Mouse (Mus musculus) cerebellum, adult 11-12 months (tissue): ENCODE measurements around the gene Vstm4.
A peak's percentile ranks its signal among the peaks of the same experiment; 100 is the strongest.

Source experiments
- DNase-seq: peaks from one replicate; pipeline ENCODE4 v3.0.0; 2022

Vstm4 gene

GRCm38 (mm10) chr14:32856681-32857328, at the start of gene Vstm4:
Gene Vstm4 (plus strand): TSS chr14:32856756.
- DNase-seq, result peak; percentile 16

GRCm38 (mm10) chr14:32810111-32810510, 46.4 kb upstream of the Vstm4 start:
- DNase-seq, result no peak

GRCm38 (mm10) chr14:32812429-32812828, 44.1 kb upstream of the Vstm4 start:
- DNase-seq, result no peak

- DNase-seq, result no peak
Observed at GRCm38 (mm10) chr14:32814961-32815360, 41.6 kb upstream of the Vstm4 start.

GRCm38 (mm10) chr14:32816533-32816932, 40.0 kb upstream of the Vstm4 start:
- no peak for DNase-seq

- no peak for DNase-seq
Observed at GRCm38 (mm10) chr14:32817258-32817657, 39.3 kb upstream of the Vstm4 start.

- DNase-seq, result no peak
Observed at GRCm38 (mm10) chr14:32819297-32819696, 37.3 kb upstream of the Vstm4 start.

GRCm38 (mm10) chr14:32822812-32823211, 33.7 kb upstream of the Vstm4 start:
- no peak for DNase-seq

GRCm38 (mm10) chr14:32823861-32824260, 32.7 kb upstream of the Vstm4 start:
- no peak for DNase-seq

- DNase-seq, result no peak
Observed at GRCm38 (mm10) chr14:32824267-32825150, 32.0 kb upstream of the Vstm4 start.

- DNase-seq, result no peak
Observed at GRCm38 (mm10) chr14:32825426-32826032, 31.0 kb upstream of the Vstm4 start.

GRCm38 (mm10) chr14:32827165-32827564, 29.4 kb upstream of the Vstm4 start:
- no peak for DNase-seq

GRCm38 (mm10) chr14:32827994-32828650, 28.4 kb upstream of the Vstm4 start:
- DNase-seq, result no peak

GRCm38 (mm10) chr14:32833847-32834246, 22.7 kb upstream of the Vstm4 start, which contains the start of gene Fam170b:
Gene Fam170b (plus strand): TSS chr14:32833962.
- no peak for DNase-seq

GRCm38 (mm10) chr14:32835181-32835580, 21.4 kb upstream of the Vstm4 start:
- DNase-seq, result no peak

GRCm38 (mm10) chr14:32835596-32835995, 21.0 kb upstream of the Vstm4 start:
- no peak for DNase-seq

GRCm38 (mm10) chr14:32836191-32836590, 20.4 kb upstream of the Vstm4 start:
- DNase-seq, result no peak

- no peak for DNase-seq
Observed at GRCm38 (mm10) chr14:32842052-32842451, 14.5 kb upstream of the Vstm4 start.

GRCm38 (mm10) chr14:32854059-32854458, 2.5 kb upstream of the Vstm4 start:
- no peak for DNase-seq

GRCm38 (mm10) chr14:32856246-32856645, 310 bp upstream of the Vstm4 start:
- DNase-seq, result no peak

- no peak for DNase-seq
Observed at GRCm38 (mm10) chr14:32858361-32858760, 1.8 kb downstream of the Vstm4 start.

- no peak for DNase-seq
Observed at GRCm38 (mm10) chr14:32858941-32859510, 2.5 kb downstream of the Vstm4 start.
